Mouse (Mus musculus) lung, embryonic 14.5 days (tissue): ENCODE data around the gene Tufm. TPM values are rescaled to one million over a fixed set of nuclear protein-coding genes. Genes with fewer than 3 reads are reported as not detected.

Experiments used
- ATAC-seq: fragments of 200-750 bp; cut with Nextera tagmentation; 2 replicates; pipeline ENCODE4 v1.8.0; 2017; ENCODE audit warnings: mild to moderate bottlenecking, moderate TSS enrichment, moderate library complexity; ENCODE audit not compliant: insufficient read depth
- DNase-seq: peaks from one replicate; pipeline ENCODE4 v3.0.0-alpha.2; 2015
- H3K27ac ChIP-seq: fragments of 300-500 bp; sonication (generic); 2 replicates; pipeline ENCODE4 v1.5.1; 2014; ENCODE audit warnings: low read depth, mild to moderate bottlenecking, moderate library complexity
- H3K27me3 ChIP-seq: fragments of 300-500 bp; sonication (generic); 2 replicates; pipeline ENCODE4 v1.6.1; 2014; ENCODE audit warnings: low read length, control low read depth; ENCODE audit not compliant: insufficient read depth
- H3K36me3 ChIP-seq: fragments of 300-500 bp; sonication (generic); 2 replicates; pipeline ENCODE4 v1.6.1; 2014; ENCODE audit warnings: control low read depth; ENCODE audit not compliant: insufficient read depth
- H3K4me1 ChIP-seq: fragments of 300-500 bp; sonication (generic); 2 replicates; pipeline ENCODE4 v1.6.1; 2014; ENCODE audit warnings: antibody characterized with exemption, control low read depth; ENCODE audit not compliant: insufficient read depth
- H3K4me2 ChIP-seq: fragments of 300-500 bp; sonication (generic); 2 replicates; pipeline ENCODE4 v1.6.1; 2014; ENCODE audit warnings: mild to moderate bottlenecking
- H3K4me3 ChIP-seq: fragments of 300-500 bp; sonication (generic); 2 replicates; pipeline ENCODE4 v1.5.1; 2014; ENCODE audit warnings: low read depth, low read length
- H3K9ac ChIP-seq: fragments of 300-500 bp; sonication (generic); 2 replicates; pipeline ENCODE4 v1.6.1; 2014
- H3K9me3 ChIP-seq: fragments of 300-500 bp; sonication (generic); 2 replicates; pipeline ENCODE4 v1.6.1; 2016; ENCODE audit warnings: low read depth, low read length, control low read depth
- CTCF ChIP-seq: IDR thresholded peaks from 2 replicates; pipeline ENCODE4 v1.5.1; 2016; ENCODE audit warnings: antibody characterized with exemption, low read depth
- WGBS: fragments of 180-500 bp; shearing (Covaris S2); extraction: QIAGEN DNeasy Blood & Tissue Kit; methylation state at CpG from one replicate; pipeline ENCODE4 v1.1.7; 2014; 5-methylcytosine and 5-hydroxymethylcytosine counted together
- polyA plus RNA-seq: library from polyadenylated mRNA; unstranded; fragments of >200 nt; fragmentation: Nextera tagmentation; extraction: Ambion mirVana; gene quantifications from 2 replicates; pipeline ENCODE4 v1.2.1, GENCODE M21; 2014

Tufm gene
- polyA plus RNA-seq, 1 experiment from 2014 or later, result 126 TPM

- Histone ChIP-seq H3K9ac (no peak overlapping the region), H3K4me2 (no peak overlapping the region), H3K4me1 (no peaks in the 10 kb centered on the region), H3K4me3 (no peak overlapping the region), H3K9me3 (no peaks in the 10 kb centered on the region), H3K27ac (no peak overlapping the region), H3K36me3 (no peaks in the 10 kb centered on the region), H3K27me3 (no peaks in the 10 kb centered on the region)
- 80% methylated on average over 3 of the region's 3 CpGs for WGBS
- DNase-seq, result no peak
- TF ChIP-seq CTCF, result no peak
- ATAC-seq, result no peak
These were observed 24.1 kb downstream of the Tufm start for GRCm38 (mm10) chr7:126511287-126511686.

- H3K4me2 ChIP-seq, result no peak overlapping the region
- no peaks in the 10 kb centered on the region for H3K36me3 ChIP-seq
- no peak for TF ChIP-seq CTCF
- ATAC-seq (no peak), DNase-seq (no peak)
- WGBS, result 79% methylated on average over 5 of the region's 5 CpGs
- no peaks in the 10 kb centered on the region for H3K27me3 ChIP-seq
- H3K4me3 ChIP-seq, result no peak overlapping the region
- no peak overlapping the region for H3K27ac ChIP-seq
- no peaks in the 10 kb centered on the region for H3K4me1 ChIP-seq
- H3K9me3 ChIP-seq, result no peaks in the 10 kb centered on the region
- no peak overlapping the region for H3K9ac ChIP-seq
These were observed 31.2 kb downstream of the Tufm start for GRCm38 (mm10) chr7:126518261-126518941.

DNA sequence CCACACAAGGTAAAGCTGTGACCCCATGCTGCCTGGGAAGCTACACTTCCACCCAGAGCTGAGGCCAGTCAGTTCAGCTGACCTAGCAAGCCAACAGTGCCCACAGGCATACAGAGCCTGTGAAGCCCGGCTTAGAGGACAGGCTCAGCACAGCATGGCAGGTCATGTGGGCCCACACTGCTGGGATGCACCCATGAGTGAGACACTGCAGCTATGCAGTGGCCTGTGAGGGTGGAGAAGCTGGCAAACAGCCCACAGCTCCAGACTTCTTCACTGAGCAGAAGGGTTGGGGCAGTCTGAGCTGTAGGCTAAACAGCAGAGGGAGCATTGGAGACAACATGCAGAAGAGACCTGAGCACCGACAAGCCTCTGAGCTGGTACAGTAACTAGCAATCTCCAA, 32.4 kb downstream of the Tufm start:
- no peak for TF ChIP-seq CTCF
- no peak overlapping the region for H3K9ac ChIP-seq

DNA sequence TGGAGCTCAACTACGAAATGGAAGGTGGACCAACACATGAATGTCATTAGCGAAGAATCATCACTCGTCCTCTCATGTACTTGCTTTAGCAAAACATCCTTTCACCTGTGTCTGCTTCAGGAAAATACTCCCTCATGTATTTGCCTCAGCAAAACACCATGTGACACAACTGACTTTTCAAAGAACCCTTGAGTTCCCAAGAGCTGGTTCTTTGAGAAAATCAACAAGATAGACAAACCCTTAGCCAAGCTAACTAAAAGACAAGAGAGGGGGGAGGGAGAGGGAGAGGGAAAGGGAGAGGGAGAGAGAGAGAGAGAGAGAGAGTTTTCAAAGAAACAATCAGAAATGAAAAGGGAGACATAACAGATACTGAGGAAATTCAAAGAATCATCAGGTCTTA, 36.2 kb downstream of the Tufm start:
- no peaks in the 10 kb centered on the region for H3K36me3 ChIP-seq
- H3K4me3 ChIP-seq, result no peak overlapping the region
- no peaks in the 10 kb centered on the region for H3K27me3 ChIP-seq
- H3K4me1 ChIP-seq, result no peaks in the 10 kb centered on the region
- no peak overlapping the region for H3K9ac ChIP-seq
- no peak overlapping the region for H3K4me2 ChIP-seq
- 71% methylated on average over 3 of the region's 3 CpGs for WGBS
- no peak overlapping the region for H3K27ac ChIP-seq
- TF ChIP-seq CTCF, result no peak
- ATAC-seq (no peak), DNase-seq (no peak)
- H3K9me3 ChIP-seq, result no peaks in the 10 kb centered on the region

More for the DNA sequence above, 32.4 kb downstream of the Tufm start:
- 50% methylated on average over 2 of the region's 2 CpGs for WGBS
- ATAC-seq (no peak), DNase-seq (peak; percentile 48)
- H3K9me3 ChIP-seq, result no peaks in the 10 kb centered on the region
- no peaks in the 10 kb centered on the region for H3K27me3 ChIP-seq
- no peak overlapping the region for H3K27ac ChIP-seq
- no peak overlapping the region for H3K4me3 ChIP-seq
- H3K36me3 ChIP-seq, result no peaks in the 10 kb centered on the region
- no peaks in the 10 kb centered on the region for H3K4me1 ChIP-seq
- no peak overlapping the region for H3K4me2 ChIP-seq

GRCm38 (mm10) chr7:126528166-126528577, 41.0 kb downstream of the Tufm start:
- ATAC-seq, result 0 out of 2 replicates have a peak, but pooled peaks have one; percentile 41
- 8% methylated on average over 1 of the region's 1 CpGs for WGBS
- peak; percentile 92 for DNase-seq
- TF ChIP-seq CTCF, result peak; percentile 76
- Histone ChIP-seq H3K27ac (no peak overlapping the region), H3K4me2 (no peak overlapping the region), H3K9ac (peak overlapping the region; percentile 5; the same call in 1 of the 2 replicates), H3K27me3 (no peaks in the 10 kb centered on the region), H3K9me3 (no peaks in the 10 kb centered on the region), H3K4me3 (no peak overlapping the region), H3K36me3 (no peaks in the 10 kb centered on the region), H3K4me1 (no peaks in the 10 kb centered on the region)

- no peak overlapping the region for H3K27ac ChIP-seq
- no peak overlapping the region for H3K4me2 ChIP-seq
- H3K4me3 ChIP-seq, result no peak overlapping the region
- TF ChIP-seq CTCF, result no peak
- ATAC-seq (no peak), DNase-seq (no peak)
- H3K27me3 ChIP-seq, result peaks cover 24% of the 10 kb centered on the region
- 55% methylated on average over 1 of the region's 1 CpGs for WGBS
- H3K4me1 ChIP-seq, result no peaks in the 10 kb centered on the region
- H3K36me3 ChIP-seq, result no peaks in the 10 kb centered on the region
- H3K9me3 ChIP-seq, result no peaks in the 10 kb centered on the region
- no peak overlapping the region for H3K9ac ChIP-seq
These were observed 46.3 kb downstream of the Tufm start for GRCm38 (mm10) chr7:126533434-126533833.

DNA sequence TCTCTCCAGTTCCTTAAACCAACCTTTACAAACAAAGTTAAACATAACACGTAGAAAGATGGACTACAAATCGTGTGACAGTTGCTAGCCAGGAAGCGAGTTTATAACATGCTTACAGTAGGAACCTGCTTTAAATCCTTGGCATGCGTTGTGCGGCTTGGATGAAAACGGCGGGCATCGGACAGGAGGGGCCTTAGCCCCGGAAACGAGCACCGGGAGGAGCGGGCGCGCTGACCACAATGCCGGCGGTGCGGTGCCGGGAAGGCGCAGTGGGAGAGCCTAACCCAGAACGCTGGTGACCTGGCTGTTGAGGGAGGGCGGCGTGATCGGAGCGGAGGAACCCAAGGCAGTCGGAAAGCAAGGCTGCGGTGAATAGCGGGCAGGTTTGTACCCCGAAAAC, 48.6 kb downstream of the Tufm start:
- WGBS, result under 1% methylated on average over 28 of the region's 28 CpGs
- no peak overlapping the region for H3K27ac ChIP-seq
- H3K27me3 ChIP-seq, result peaks cover 24% of the 10 kb centered on the region
- peak overlapping the region; percentile 77 for H3K4me2 ChIP-seq
- peak overlapping the region; percentile 41 for H3K4me3 ChIP-seq
- no peaks in the 10 kb centered on the region for H3K4me1 ChIP-seq
- peak overlapping the region; percentile 48 for H3K9ac ChIP-seq
- ATAC-seq (no peak), DNase-seq (peak; percentile 34)
- no peak for TF ChIP-seq CTCF
- no peaks in the 10 kb centered on the region for H3K9me3 ChIP-seq
- H3K36me3 ChIP-seq, result no peaks in the 10 kb centered on the region
